ENCODE assay signal across 10 mouse cellular contexts in the genomic region with DNA sequence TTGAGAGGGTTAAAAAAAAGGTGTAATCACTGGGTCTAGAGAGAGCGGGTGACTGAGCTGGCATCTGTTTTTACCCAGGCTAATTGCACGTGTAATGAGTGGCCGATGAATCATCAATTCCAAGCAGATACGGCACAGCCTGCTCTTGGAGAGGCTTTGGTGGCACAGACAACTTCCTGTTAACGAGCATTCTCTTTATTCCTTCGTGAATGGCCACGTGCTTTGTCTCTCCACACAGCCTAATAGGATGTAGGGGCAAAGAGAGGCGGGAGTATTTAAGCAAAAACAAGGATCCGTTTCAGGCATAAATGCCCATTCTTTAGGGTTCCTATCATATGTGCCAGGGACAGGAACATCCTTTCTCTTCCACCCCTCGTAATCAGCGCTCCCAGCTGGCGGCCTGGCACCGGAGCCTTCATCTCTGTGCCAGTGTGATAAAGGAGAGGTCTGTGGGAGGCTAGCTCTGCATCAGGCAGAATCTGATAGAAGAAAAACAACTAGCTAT. TPM values are rescaled to one million over a fixed set of nuclear protein-coding genes. Genes with fewer than 3 reads are reported as not detected.
A peak's percentile ranks its signal among the peaks of the same experiment; 100 is the strongest.
DNase-seq lines count a peak whose midpoint lies in the region; ATAC-seq and TF ChIP-seq lines count a peak whose summit lies in the region.
"Had no signal": no experiment of that assay in that cellular context is flagged by ENCODE, and none has a peak within 500 bp of the region (broad histone marks: within the 10 kb centered on the region; RNA-seq: fewer than 3 reads in every experiment).

No protein-coding gene starts in this region.

- no peaks in the 10 kb centered on the region for H3K4me1 ChIP-seq in intestine, postnatal 0 days (replicated peaks; ENCODE audit: control insufficient read depth, insufficient read depth, low read length)
- peaks cover 16% of the 10 kb centered on the region for H3K4me1 ChIP-seq in intestine, embryonic 15.5 days (replicated peaks)
- H3K4me1 ChIP-seq in neural tube, embryonic 15.5 days, result peaks cover 43% of the 10 kb centered on the region
- H3K4me1 ChIP-seq in heart, embryonic 11.5 days (ENCODE audit: control insufficient read depth, insufficient read depth, low read length), result peaks cover 11% of the 10 kb centered on the region; the same call in 1 of the 2 replicates

- H3K9me3 ChIP-seq in intestine, postnatal 0 days (ENCODE audit: control insufficient read depth), result no peaks in the 10 kb centered on the region
- no peaks in the 10 kb centered on the region for H3K9me3 ChIP-seq in intestine, embryonic 15.5 days
- H3K9me3 ChIP-seq in neural tube, embryonic 15.5 days (replicated peaks), result no peaks in the 10 kb centered on the region
- H3K9me3 ChIP-seq in heart, embryonic 11.5 days (replicated peaks; ENCODE audit: control insufficient read depth, low read length), result no peaks in the 10 kb centered on the region

- WGBS in intestine, postnatal 0 days, result 56% methylated on average over 13 of the region's 13 CpGs
- 73% methylated on average over 13 of the region's 13 CpGs for WGBS in intestine, embryonic 15.5 days
- 36% methylated on average over 13 of the region's 13 CpGs for WGBS in neural tube, embryonic 15.5 days
- 74% methylated on average over 13 of the region's 13 CpGs for WGBS in heart, embryonic 11.5 days (ENCODE audit: insufficient replicate concordance)

- no peak for TF ChIP-seq CTCF in intestine, postnatal 0 days (IDR thresholded peaks at IDR 0.05; ENCODE audit: low read depth)

- peak; percentile 39; the same call in 1 of the 2 replicates for ATAC-seq in intestine, postnatal 0 days
- ATAC-seq in intestine, embryonic 15.5 days, result no peak
- peak; percentile 25; the same call in 1 of the 2 replicates for ATAC-seq in neural tube, embryonic 15.5 days (ENCODE audit: low FRiP score)
- ATAC-seq in heart, embryonic 11.5 days (replicated peaks; ENCODE audit: insufficient number of reproducible peaks, low FRiP score, low TSS enrichment), result no peak

- peak; percentile 61 to 71 for DNase-seq in cerebellum, postnatal 25 days
- DNase-seq in layer of hippocampus, postnatal 36 days, result peak; percentile 83 to 88
- DNase-seq in adipocyte (ENCODE audit: low spot score), result no peak
- DNase-seq in kidney, postnatal 14 days, result no peak

- H3K27me3 ChIP-seq in intestine, postnatal 0 days (replicated peaks; ENCODE audit: control insufficient read depth, insufficient read depth, low read length), result no peaks in the 10 kb centered on the region
- H3K27me3 ChIP-seq in intestine, embryonic 15.5 days (replicated peaks), result no peaks in the 10 kb centered on the region
- H3K27me3 ChIP-seq in neural tube, embryonic 15.5 days (replicated peaks), result no peaks in the 10 kb centered on the region
- H3K27me3 ChIP-seq in heart, embryonic 11.5 days (ENCODE audit: control insufficient read depth, insufficient read depth, low read length), result no peaks in the 10 kb centered on the region

- no peak overlapping the region for H3K4me3 ChIP-seq in intestine, postnatal 0 days (ENCODE audit: low read depth, low read length)
- H3K4me3 ChIP-seq in intestine, embryonic 15.5 days (replicated peaks), result no peak overlapping the region
- no peak overlapping the region for H3K4me3 ChIP-seq in neural tube, embryonic 15.5 days (replicated peaks)
- H3K4me3 ChIP-seq in heart, embryonic 11.5 days (ENCODE audit: low read depth, low read length), result no peak overlapping the region
- H3K4me3 ChIP-seq: myocyte had no signal

- H3K9ac ChIP-seq in intestine, postnatal 0 days (ENCODE audit: low read depth, low read length), result no peak overlapping the region
- no peak overlapping the region for H3K9ac ChIP-seq in intestine, embryonic 15.5 days
- no peak overlapping the region for H3K9ac ChIP-seq in neural tube, embryonic 15.5 days (replicated peaks)
- H3K9ac ChIP-seq in heart, embryonic 11.5 days (ENCODE audit: low read depth, low read length), result no peak overlapping the region

- peaks cover 36% of the 10 kb centered on the region for H3K36me3 ChIP-seq in intestine, postnatal 0 days (ENCODE audit: control insufficient read depth, insufficient read depth)
- peaks cover 26% of the 10 kb centered on the region for H3K36me3 ChIP-seq in intestine, embryonic 15.5 days
- peaks cover 39% of the 10 kb centered on the region for H3K36me3 ChIP-seq in neural tube, embryonic 15.5 days
- peaks cover 21% of the 10 kb centered on the region for H3K36me3 ChIP-seq in heart, embryonic 11.5 days (ENCODE audit: control insufficient read depth, insufficient read depth, low read length)

- H3K4me2 ChIP-seq in intestine, postnatal 0 days (replicated peaks; ENCODE audit: low read depth), result no peak overlapping the region
- H3K4me2 ChIP-seq in intestine, embryonic 15.5 days (replicated peaks), result no peak overlapping the region
- no peak overlapping the region for H3K4me2 ChIP-seq in neural tube, embryonic 15.5 days
- H3K4me2 ChIP-seq in heart, embryonic 11.5 days, result no peak overlapping the region

- 0 out of 2 replicates have a peak overlapping the region, but pooled peaks have one; percentile 16 for H3K27ac ChIP-seq in intestine, postnatal 0 days (ENCODE audit: low read depth, low read length)
- no peak overlapping the region for H3K27ac ChIP-seq in intestine, embryonic 15.5 days
- peak overlapping the region; percentile 76 for H3K27ac ChIP-seq in neural tube, embryonic 15.5 days (replicated peaks)
- H3K27ac ChIP-seq in heart, embryonic 11.5 days (ENCODE audit: low read depth, low read length), result no peak overlapping the region

RNA-seq across cellular contexts. Expression of a gene that starts 1.9 kb away (rescaled TPM):
- 124 and 136 TPM in 2 replicates for polyA plus RNA-seq in intestine, postnatal 0 days (2015; fragmentation: Nextera tagmentation; extraction: Ambion mirVana)
- 11.6 and 15.5 TPM in 2 replicates for polyA plus RNA-seq in intestine, embryonic 15.5 days (2015; fragmentation: Nextera tagmentation; extraction: Ambion mirVana)
- 100 to 1,000 TPM; 135 to 146 TPM for total RNA-seq in layer of hippocampus, postnatal 36 days (2021)
- 4.5 and 5.2 TPM in 2 replicates for polyA plus RNA-seq in neural tube, embryonic 15.5 days (2015; fragmentation: Nextera tagmentation; extraction: Ambion mirVana)
- polyA plus RNA-seq in heart, embryonic 11.5 days (2014; fragmentation: Nextera tagmentation; extraction: Ambion mirVana), result 0.62 and 0.63 TPM in 2 replicates

RNA-seq across cellular contexts. Expression of a gene that starts 10.0 kb away (rescaled TPM):
- polyA plus RNA-seq in intestine, postnatal 0 days (2015; fragmentation: Nextera tagmentation; extraction: Ambion mirVana), result 298 and 301 TPM in 2 replicates
- 187 and 218 TPM in 2 replicates for polyA plus RNA-seq in intestine, embryonic 15.5 days (2015; fragmentation: Nextera tagmentation; extraction: Ambion mirVana)
- 100 to 1,000 TPM; 122 to 134 TPM for total RNA-seq in layer of hippocampus, postnatal 36 days (2021)
- 178 and 182 TPM in 2 replicates for polyA plus RNA-seq in neural tube, embryonic 15.5 days (2015; fragmentation: Nextera tagmentation; extraction: Ambion mirVana)
- 176 and 187 TPM in 2 replicates for polyA plus RNA-seq in heart, embryonic 11.5 days (2014; fragmentation: Nextera tagmentation; extraction: Ambion mirVana)

RNA-seq across cellular contexts. Expression of a gene that starts 10.1 kb away (rescaled TPM):
- 1.2 and 3.0 TPM in 2 replicates for polyA plus RNA-seq in intestine, postnatal 0 days (2015; fragmentation: Nextera tagmentation; extraction: Ambion mirVana)
- not detected in 2 replicates for polyA plus RNA-seq in intestine, embryonic 15.5 days (2015; fragmentation: Nextera tagmentation; extraction: Ambion mirVana)
- 1 to 10 TPM; 4.1 to 6.3 TPM for total RNA-seq in layer of hippocampus, postnatal 36 days (2021)
- polyA plus RNA-seq in neural tube, embryonic 15.5 days (2015; fragmentation: Nextera tagmentation; extraction: Ambion mirVana), result not detected in 2 replicates
- polyA plus RNA-seq in heart, embryonic 11.5 days (2014; fragmentation: Nextera tagmentation; extraction: Ambion mirVana), result not detected in 2 replicates
- polyA plus RNA-seq: heart, embryonic 14.5 days; myocyte had no signal

RNA-seq across cellular contexts. Expression of a gene that starts 13.5 kb away (rescaled TPM):
- 13.2 and 13.3 TPM in 2 replicates for polyA plus RNA-seq in intestine, postnatal 0 days (2015; fragmentation: Nextera tagmentation; extraction: Ambion mirVana)
- 23.5 and 34.0 TPM in 2 replicates for polyA plus RNA-seq in intestine, embryonic 15.5 days (2015; fragmentation: Nextera tagmentation; extraction: Ambion mirVana)
- total RNA-seq in layer of hippocampus, postnatal 36 days (2021), result 100 to 1,000 TPM; 106 to 109 TPM
- 80.2 and 91.5 TPM in 2 replicates for polyA plus RNA-seq in neural tube, embryonic 15.5 days (2015; fragmentation: Nextera tagmentation; extraction: Ambion mirVana)
- polyA plus RNA-seq in heart, embryonic 11.5 days (2014; fragmentation: Nextera tagmentation; extraction: Ambion mirVana), result 24.8 and 26.6 TPM in 2 replicates

RNA-seq across cellular contexts. Expression of a gene that starts 45.2 kb away (rescaled TPM):
- polyA plus RNA-seq in intestine, postnatal 0 days (2015; fragmentation: Nextera tagmentation; extraction: Ambion mirVana), result 1.4 and 2.1 TPM in 2 replicates
- polyA plus RNA-seq in intestine, embryonic 15.5 days (2015; fragmentation: Nextera tagmentation; extraction: Ambion mirVana), result 2.2 and 2.4 TPM in 2 replicates
- total RNA-seq in layer of hippocampus, postnatal 36 days (2021), result 10 to 100 TPM; 34.4 to 36.3 TPM
- 59.3 and 68.9 TPM in 2 replicates for polyA plus RNA-seq in neural tube, embryonic 15.5 days (2015; fragmentation: Nextera tagmentation; extraction: Ambion mirVana)
- 1.8 and 2.1 TPM in 2 replicates for polyA plus RNA-seq in heart, embryonic 11.5 days (2014; fragmentation: Nextera tagmentation; extraction: Ambion mirVana)

Comparison
In these comparisons a context has a peak if more than half of its experiments do, and no peak if none do; other contexts are left out.
1. ATAC-seq: peak in intestine, postnatal 0 days (single experiment) and neural tube, embryonic 15.5 days (single experiment); none in intestine, embryonic 15.5 days (single experiment) and heart, embryonic 11.5 days (single experiment).
2. H3K27ac ChIP-seq: peak in intestine, postnatal 0 days (single experiment) and neural tube, embryonic 15.5 days (single experiment); none in intestine, embryonic 15.5 days (single experiment) and heart, embryonic 11.5 days (single experiment).
3. DNase-seq: peak in cerebellum, postnatal 25 days (2 of 2) and layer of hippocampus, postnatal 36 days (2 of 2); none in adipocyte (single experiment) and kidney, postnatal 14 days (single experiment).